8 mouse cellular contexts compared by ENCODE assay signal in genomic region chr13:77708514-77709013, GRCm38 (mm10). TPM values are rescaled to one million over a fixed set of nuclear protein-coding genes. Genes with fewer than 3 reads are reported as not detected.
DNase-seq lines count a peak whose midpoint lies in the region; ATAC-seq lines count a peak whose summit lies in the region.

No protein-coding gene starts in this region.

- under 1% methylated on average over 35 of the region's 35 CpGs for WGBS in hindbrain, embryonic 15.5 days

- DNase-seq in T-cell, adult 2 months (ENCODE audit: low spot score), result peak; percentile 92
- peak; percentile 87 to 89 for DNase-seq in cerebellum, postnatal 36 days
- DNase-seq in frontal cortex, postnatal 36 days (ENCODE audit: low spot score in 2 of 2), result peak; percentile 89 to 95
- DNase-seq in left cerebral cortex, adult 11 months (ENCODE audit: low spot score), result peak; percentile 86
- peak; percentile 93 to 94 for DNase-seq in lung, postnatal 4 days
- peak; percentile 85 for DNase-seq in retina, postnatal 7 days (ENCODE audit: low read depth, low spot score)
- peak; percentile 78 for DNase-seq in urinary bladder, adult 2 months (ENCODE audit: low spot score)

- H3K4me1 ChIP-seq in hindbrain, embryonic 15.5 days (replicated peaks), result peaks cover 16% of the 10 kb centered on the region

- peak overlapping the region; percentile 86 for H3K4me2 ChIP-seq in hindbrain, embryonic 15.5 days

- H3K4me3 ChIP-seq in hindbrain, embryonic 15.5 days, result peak overlapping the region; percentile 99

- H3K36me3 ChIP-seq in hindbrain, embryonic 15.5 days, result no peaks in the 10 kb centered on the region

- no peaks in the 10 kb centered on the region for H3K9me3 ChIP-seq in hindbrain, embryonic 15.5 days

- no peaks in the 10 kb centered on the region for H3K27me3 ChIP-seq in hindbrain, embryonic 15.5 days

- H3K27ac ChIP-seq in hindbrain, embryonic 15.5 days (replicated peaks), result peak overlapping the region; percentile 60; the same call in 1 of the 2 replicates

- peak overlapping the region; percentile 82 for H3K9ac ChIP-seq in hindbrain, embryonic 15.5 days

- peak; percentile 98 for ATAC-seq in hindbrain, embryonic 15.5 days (ENCODE audit: low FRiP score, low read depth)

RNA-seq across cellular contexts. Expression of gene Fam172a, which starts 6.7 kb away (rescaled TPM):
- 38.2 and 42.1 TPM in 2 replicates for polyA plus RNA-seq in hindbrain, embryonic 15.5 days (2015; fragmentation: Nextera tagmentation; extraction: Ambion mirVana)
- polyA plus RNA-seq in urinary bladder, adult 2 months (2012; rRNA removed), result 9.4 and 12.4 TPM in 2 replicates

Comparison
In these comparisons a context has a peak if more than half of its experiments do, and no peak if none do; other contexts are left out.
1. Peak in every context shown above with its lines: DNase-seq, ATAC-seq, H3K4me3 ChIP-seq and H3K27ac ChIP-seq.